Mouse (Mus musculus): Measurements from ENCODE around the gene Ankk1. TPM values are rescaled to one million over a fixed set of nuclear protein-coding genes. Genes with fewer than 3 reads are reported as not detected.

The Ankk1 gene
- polyA plus RNA-seq, 1 experiment from 2014 or later, result not detected

DNA sequence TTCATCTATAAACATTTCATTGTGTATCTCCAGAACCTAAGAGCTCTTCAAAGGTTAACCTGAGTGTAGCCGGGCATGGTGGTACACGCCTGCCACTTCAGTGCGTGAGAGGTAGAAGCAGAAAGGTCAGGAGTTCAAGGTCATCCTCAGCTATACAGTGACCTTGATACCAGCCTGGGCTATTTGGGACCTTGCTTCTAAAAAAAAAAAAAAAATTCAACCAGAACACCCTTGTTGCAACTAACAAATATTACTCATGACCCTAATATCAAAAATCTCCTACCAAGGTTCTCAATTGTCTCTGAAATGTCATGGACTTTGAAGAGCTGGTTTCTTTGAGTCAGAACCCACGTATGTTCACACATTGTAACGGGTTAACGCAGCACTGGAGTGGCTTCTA, 42.0 kb downstream of the Ankk1 start:
- Histone ChIP-seq H3K4me2 (ENCODE audit: low read depth, low read length, severe bottlenecking) (no peak overlapping the region), H3K4me3 (ENCODE audit: low read depth, low read length) (no peak overlapping the region), H3K4me1 (replicated peaks; ENCODE audit: control insufficient read depth, insufficient read depth, low read length) (no peaks in the 10 kb centered on the region), H3K36me3 (ENCODE audit: control insufficient read depth, insufficient read depth, low read length) (no peaks in the 10 kb centered on the region), H3K9ac (ENCODE audit: low read length) (no peak overlapping the region), H3K27ac (ENCODE audit: low read depth, low read length) (no peak overlapping the region), H3K27me3 (ENCODE audit: control insufficient read depth, insufficient read depth, low read length) (no peaks in the 10 kb centered on the region), H3K9me3 (ENCODE audit: control insufficient read depth, low read length) (no peaks in the 10 kb centered on the region)
- DNase-seq (ENCODE audit: low spot score) (no peak), ATAC-seq (replicated peaks; ENCODE audit: low FRiP score) (no peak)
- WGBS, result 84% methylated on average over 6 of the region's 6 CpGs

GRCm38 (mm10) chr9:49384041-49384440, 42.8 kb downstream of the Ankk1 start:
- Histone ChIP-seq H3K27ac (ENCODE audit: low read depth, low read length) (no peak overlapping the region), H3K36me3 (ENCODE audit: control insufficient read depth, insufficient read depth, low read length) (no peaks in the 10 kb centered on the region), H3K4me2 (ENCODE audit: low read depth, low read length, severe bottlenecking) (no peak overlapping the region), H3K4me1 (replicated peaks; ENCODE audit: control insufficient read depth, insufficient read depth, low read length) (no peaks in the 10 kb centered on the region), H3K27me3 (ENCODE audit: control insufficient read depth, insufficient read depth, low read length) (no peaks in the 10 kb centered on the region), H3K4me3 (ENCODE audit: low read depth, low read length) (no peak overlapping the region), H3K9me3 (ENCODE audit: control insufficient read depth, low read length) (no peaks in the 10 kb centered on the region), H3K9ac (ENCODE audit: low read length) (no peak overlapping the region)
- ATAC-seq (replicated peaks; ENCODE audit: low FRiP score) (no peak), DNase-seq (ENCODE audit: low spot score) (no peak)
- 48% methylated on average over 3 of the region's 3 CpGs for WGBS

- no peak for DNase-seq (ENCODE audit: low spot score)
- Histone ChIP-seq H3K4me3 (ENCODE audit: low read depth, low read length) (no peak overlapping the region), H3K36me3 (ENCODE audit: control insufficient read depth, insufficient read depth, low read length) (no peaks in the 10 kb centered on the region), H3K9me3 (ENCODE audit: control insufficient read depth, low read length) (no peaks in the 10 kb centered on the region), H3K27me3 (ENCODE audit: control insufficient read depth, insufficient read depth, low read length) (no peaks in the 10 kb centered on the region), H3K27ac (ENCODE audit: low read depth, low read length) (no peak overlapping the region), H3K4me1 (replicated peaks; ENCODE audit: control insufficient read depth, insufficient read depth, low read length) (no peaks in the 10 kb centered on the region), H3K4me2 (ENCODE audit: low read depth, low read length, severe bottlenecking) (no peak overlapping the region), H3K9ac (ENCODE audit: low read length) (no peak overlapping the region)
- 95% methylated on average over 4 of the region's 4 CpGs for whole genome bisulfite sequencing
- no peak for ATAC-seq (replicated peaks; ENCODE audit: low FRiP score)
Measured at GRCm38 (mm10) chr9:49379962-49380361, 46.9 kb downstream of the Ankk1 start.

- Histone ChIP-seq H3K9me3 (ENCODE audit: control insufficient read depth, low read length) (no peaks in the 10 kb centered on the region), H3K4me1 (replicated peaks; ENCODE audit: control insufficient read depth, insufficient read depth, low read length) (no peaks in the 10 kb centered on the region), H3K27me3 (ENCODE audit: control insufficient read depth, insufficient read depth, low read length) (no peaks in the 10 kb centered on the region), H3K9ac (ENCODE audit: low read length) (no peak overlapping the region), H3K27ac (ENCODE audit: low read depth, low read length) (no peak overlapping the region), H3K4me3 (ENCODE audit: low read depth, low read length) (no peak overlapping the region), H3K36me3 (ENCODE audit: control insufficient read depth, insufficient read depth, low read length) (no peaks in the 10 kb centered on the region), H3K4me2 (ENCODE audit: low read depth, low read length, severe bottlenecking) (no peak overlapping the region)
- 88% methylated on average over 2 of the region's 2 CpGs for WGBS
- DNase-seq (ENCODE audit: low spot score) (no peak), ATAC-seq (replicated peaks; ENCODE audit: low FRiP score) (no peak)
Measured at GRCm38 (mm10) chr9:49373946-49374345, 52.9 kb downstream of the Ankk1 start.

- 26% methylated on average over 5 of the region's 5 CpGs for WGBS
- H3K9ac ChIP-seq (ENCODE audit: low read length), result no peak overlapping the region
- no peak for ATAC-seq (replicated peaks; ENCODE audit: low FRiP score)
Measured at GRCm38 (mm10) chr9:49365763-49366162, 61.1 kb downstream of the Ankk1 start.

More at GRCm38 (mm10) chr9:49365763-49366162, 61.1 kb downstream of the Ankk1 start:
- no peaks in the 10 kb centered on the region for H3K9me3 ChIP-seq (ENCODE audit: control insufficient read depth, low read length)
- no peak for DNase-seq (ENCODE audit: low spot score)
- no peaks in the 10 kb centered on the region for H3K4me1 ChIP-seq (replicated peaks; ENCODE audit: control insufficient read depth, insufficient read depth, low read length)
- H3K27ac ChIP-seq (ENCODE audit: low read depth, low read length), result no peak overlapping the region
- no peak overlapping the region for H3K4me3 ChIP-seq (ENCODE audit: low read depth, low read length)
- no peak overlapping the region for H3K4me2 ChIP-seq (ENCODE audit: low read depth, low read length, severe bottlenecking)
- H3K27me3 ChIP-seq (ENCODE audit: control insufficient read depth, insufficient read depth, low read length), result no peaks in the 10 kb centered on the region
- no peaks in the 10 kb centered on the region for H3K36me3 ChIP-seq (ENCODE audit: control insufficient read depth, insufficient read depth, low read length)

Other genes starting within 250 kb of the Ankk1 start
- gene Gm4894, start 176.5 kb downstream of the Ankk1 start, polyA plus RNA-seq (2014; fragmentation: Nextera tagmentation; extraction: Ambion mirVana), result not detected in 2 replicates
- 0.24 and 0.57 TPM in 2 replicates for gene Drd2, start 86.4 kb downstream of the Ankk1 start, polyA plus RNA-seq (2014; fragmentation: Nextera tagmentation; extraction: Ambion mirVana)
- 1.9 and 2.0 TPM in 2 replicates for gene Ttc12, start 59.2 kb upstream of the Ankk1 start, polyA plus RNA-seq (2014; fragmentation: Nextera tagmentation; extraction: Ambion mirVana)

All from forebrain, embryonic 11.5 days (tissue).